Mouse (Mus musculus) inflammation-experienced regulatory T-cells, adult 6 months (primary cell): ENCODE results near the gene Ninj1. TPM values are rescaled to one million over a fixed set of nuclear protein-coding genes. Genes with fewer than 3 reads are reported as not detected.

Source experiments
- ATAC-seq: one replicate; pipeline ENCODE4 v1.8.0; 2017
- polyA plus RNA-seq, 3 experiments: library from polyadenylated mRNA; unstranded; fragments of 100-300 nt; shearing (Covaris generic); gene quantifications; one replicate each; pipeline ENCODE4 v1.2.1; 2017

Gene Ninj1
- polyA plus RNA-seq, 3 experiments from 2014 or later: 19.6 to 30.9 (median 29.4) TPM

GRCm38 (mm10) chr13:49172335-49172734 lies 14.9 kb upstream of the Ninj1 start:
- ATAC-seq: no peak

- peak; percentile 60 for ATAC-seq
Measured at GRCm38 (mm10) chr13:49172971-49173596, 14.2 kb upstream of the Ninj1 start.

GRCm38 (mm10) chr13:49175509-49175908 lies 11.8 kb upstream of the Ninj1 start:
- ATAC-seq: no peak

- ATAC-seq: no peak
Measured at GRCm38 (mm10) chr13:49178839-49179585, 8.3 kb upstream of the Ninj1 start.

- no peak for ATAC-seq
Measured at GRCm38 (mm10) chr13:49180274-49180673, 7.0 kb upstream of the Ninj1 start.

DNA sequence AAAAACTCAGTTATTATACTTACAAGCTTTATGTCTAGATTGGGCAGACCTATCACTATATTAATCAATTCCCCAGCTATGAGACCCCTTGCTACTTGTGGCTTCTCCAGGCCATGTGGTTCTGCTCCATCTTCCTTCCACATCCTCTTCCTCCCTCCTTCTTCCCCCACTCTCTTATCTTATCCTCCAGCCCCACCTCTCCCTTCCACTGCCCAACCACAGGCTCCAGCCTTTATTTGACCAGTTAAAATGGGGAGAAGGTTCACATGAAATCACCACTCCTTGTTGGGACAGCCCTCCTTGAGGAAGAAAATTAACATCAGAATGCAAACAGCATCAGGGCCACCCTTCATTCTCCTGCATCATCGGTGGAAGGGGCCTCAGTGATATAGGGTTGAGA lies 6.6 kb upstream of the Ninj1 start:
- ATAC-seq: no peak

GRCm38 (mm10) chr13:49181411-49181984 lies 5.8 kb upstream of the Ninj1 start:
- no peak for ATAC-seq

DNA sequence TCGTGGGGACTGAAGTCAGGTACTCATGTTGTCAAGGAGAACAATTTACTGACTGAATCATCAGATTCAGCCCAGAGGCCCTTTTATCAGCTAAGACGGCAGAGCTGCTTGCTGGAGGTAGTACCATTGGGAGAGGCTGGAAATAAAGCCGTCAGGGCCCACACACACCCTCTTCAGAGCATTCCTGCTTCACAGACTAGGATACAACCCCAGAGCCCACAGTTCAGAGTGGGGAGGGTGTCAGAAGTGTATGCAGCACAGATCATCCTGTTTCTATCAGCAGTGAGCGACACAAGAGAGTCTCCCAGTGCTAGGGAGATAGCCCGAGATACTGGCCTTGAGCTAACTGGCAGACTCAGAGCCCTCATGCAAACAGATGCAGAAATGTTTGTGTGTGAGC lies 4.1 kb upstream of the Ninj1 start:
- no peak for ATAC-seq

GRCm38 (mm10) chr13:49183646-49184045 lies 3.6 kb upstream of the Ninj1 start:
- no peak for ATAC-seq

GRCm38 (mm10) chr13:49186798-49187287 lies 442 bp upstream of the Ninj1 start:
- peak; percentile 7 for ATAC-seq

GRCm38 (mm10) chr13:49188219-49188965 lies 1.1 kb downstream of the Ninj1 start:
- no peak for ATAC-seq

GRCm38 (mm10) chr13:49188966-49189360 lies 1.7 kb downstream of the Ninj1 start:
- no peak for ATAC-seq

- no peak for ATAC-seq
Measured at GRCm38 (mm10) chr13:49189970-49190870, 2.9 kb downstream of the Ninj1 start.

DNA sequence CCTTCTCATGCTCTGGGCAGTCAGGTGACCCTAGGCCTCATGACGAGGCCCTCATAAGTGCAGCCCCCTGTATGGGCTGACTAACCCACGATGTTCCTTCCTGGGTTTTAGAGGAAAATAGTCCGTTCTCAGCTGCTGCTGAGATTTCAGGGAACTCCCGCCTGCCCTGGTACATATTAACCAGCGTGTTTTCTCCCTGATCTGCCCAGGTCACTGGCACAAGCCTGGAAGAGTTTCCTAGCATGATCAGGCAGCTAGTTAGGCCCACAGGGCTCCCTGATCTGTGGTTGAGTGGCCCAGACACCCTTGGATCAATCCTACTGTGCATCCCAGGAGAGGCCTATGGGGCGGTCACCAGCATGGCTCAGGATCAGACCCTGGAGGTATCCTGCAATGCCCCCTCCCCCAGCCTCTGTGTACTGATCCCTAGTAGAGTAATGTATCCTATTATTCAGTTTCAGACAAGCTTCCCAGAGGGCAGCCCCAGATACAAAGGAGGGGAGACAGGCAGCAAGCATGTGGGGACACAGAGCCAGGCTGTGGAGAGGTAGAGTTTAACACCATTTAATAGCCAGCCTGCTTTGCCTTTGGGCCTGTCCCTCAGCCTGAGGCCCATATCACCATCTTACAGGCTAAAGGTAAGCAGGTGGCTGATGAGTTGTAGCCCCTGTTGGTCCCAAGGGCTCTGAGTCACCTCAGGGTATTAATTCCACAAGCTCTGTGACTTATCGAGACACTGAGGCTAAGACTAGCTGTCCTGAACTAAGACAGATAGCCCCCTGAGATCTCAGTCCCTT lies 3.8 kb downstream of the Ninj1 start:
- ATAC-seq: no peak

GRCm38 (mm10) chr13:49191673-49192035 lies 4.4 kb downstream of the Ninj1 start:
- ATAC-seq: no peak

GRCm38 (mm10) chr13:49192156-49192855 lies 5.0 kb downstream of the Ninj1 start:
- ATAC-seq: no peak

DNA sequence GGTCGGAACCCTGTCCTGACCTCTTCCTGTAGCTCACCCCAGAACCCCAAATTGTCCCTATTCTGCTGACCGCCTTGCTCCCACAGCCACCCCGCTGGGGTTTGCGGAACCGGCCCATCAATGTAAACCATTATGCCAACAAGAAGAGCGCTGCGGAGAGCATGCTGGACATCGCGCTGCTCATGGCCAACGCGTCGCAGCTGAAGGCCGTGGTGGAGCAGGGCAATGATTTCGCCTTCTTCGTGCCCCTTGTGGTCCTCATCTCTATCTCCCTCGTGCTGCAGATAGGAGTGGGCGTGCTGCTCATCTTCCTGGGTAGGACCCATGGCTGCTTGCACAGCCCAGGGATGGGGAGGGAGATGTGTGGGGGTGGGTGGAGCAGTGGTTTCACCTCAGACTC lies 6.4 kb downstream of the Ninj1 start:
- no peak for ATAC-seq

DNA sequence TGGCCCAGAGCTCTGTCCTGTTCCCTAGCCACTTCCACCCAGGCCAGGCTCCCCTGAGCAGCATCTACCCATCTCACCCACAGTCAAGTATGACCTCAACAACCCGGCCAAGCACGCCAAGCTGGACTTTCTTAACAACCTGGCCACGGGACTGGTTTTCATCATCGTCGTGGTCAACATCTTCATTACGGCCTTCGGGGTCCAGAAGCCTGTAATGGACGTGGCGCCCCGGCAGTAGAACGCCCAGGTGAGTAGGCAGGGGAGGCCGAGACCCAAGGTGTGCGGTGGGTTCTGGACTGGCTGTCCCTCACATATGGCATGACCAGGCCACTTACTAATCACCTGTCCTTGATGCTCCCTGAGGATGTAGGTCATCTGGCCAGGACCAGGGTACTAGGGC lies 7.5 kb downstream of the Ninj1 start:
- ATAC-seq: no peak

- no peak for ATAC-seq
Measured at GRCm38 (mm10) chr13:49195651-49196050, 8.4 kb downstream of the Ninj1 start.

- ATAC-seq: no peak
Measured at GRCm38 (mm10) chr13:49196211-49196610, 8.9 kb downstream of the Ninj1 start.

- no peak for ATAC-seq
Measured at GRCm38 (mm10) chr13:49196766-49197165, 9.5 kb downstream of the Ninj1 start.
